Mouse (Mus musculus) liver, embryonic 15.5 days (tissue): ENCODE results near the gene Hmg20b. TPM values are rescaled to one million over a fixed set of nuclear protein-coding genes. Genes with fewer than 3 reads are reported as not detected.
A peak's percentile ranks its signal among the peaks of the same experiment; 100 is the strongest.

Experiments
- ATAC-seq: fragments of 200-750 bp; cut with Nextera tagmentation; 2 replicates; pipeline ENCODE4 v1.8.0; 2017; ENCODE audit warnings: moderate number of reproducible peaks, mild to moderate bottlenecking, moderate library complexity; ENCODE audit not compliant: insufficient read depth
- H3K27ac ChIP-seq: fragments of 300-500 bp; sonication (generic); replicated peaks from 2 replicates; pipeline ENCODE4 v1.5.1; 2015; ENCODE audit warnings: mild to moderate bottlenecking, inconsistent platforms
- H3K27me3 ChIP-seq: fragments of 300-500 bp; sonication (generic); 2 replicates; pipeline ENCODE4 v1.6.1; 2015; ENCODE audit warnings: mild to moderate bottlenecking, inconsistent platforms
- H3K36me3 ChIP-seq: fragments of 300-500 bp; sonication (generic); replicated peaks from 2 replicates; pipeline ENCODE4 v1.6.1; 2015; ENCODE audit warnings: moderate library complexity, mild to moderate bottlenecking, inconsistent platforms
- H3K4me1 ChIP-seq: fragments of 300-500 bp; sonication (generic); replicated peaks from 2 replicates; pipeline ENCODE4 v1.6.1; 2015; ENCODE audit warnings: inconsistent platforms
- H3K4me2 ChIP-seq: fragments of 300-500 bp; sonication (generic); 2 replicates; pipeline ENCODE4 v1.6.1; 2015; ENCODE audit warnings: moderate library complexity, mild to moderate bottlenecking, inconsistent platforms
- H3K4me3 ChIP-seq: fragments of 300-500 bp; sonication (generic); replicated peaks from 2 replicates; pipeline ENCODE4 v1.5.1; 2015; ENCODE audit warnings: mild to moderate bottlenecking, inconsistent platforms
- H3K9ac ChIP-seq: fragments of 300-500 bp; sonication (generic); 2 replicates; pipeline ENCODE4 v1.6.1; 2015; ENCODE audit warnings: moderate library complexity, mild to moderate bottlenecking, inconsistent platforms
- H3K9me3 ChIP-seq: fragments of 300-500 bp; sonication (generic); replicated peaks from 2 replicates; pipeline ENCODE4 v1.6.1; 2016; ENCODE audit warnings: inconsistent platforms
- WGBS: fragments of 180-500 bp; shearing (Covaris S2); methylation state at CpG from one replicate; pipeline ENCODE4 v1.1.7; 2015; ENCODE audit warnings: mixed read lengths; ENCODE audit not compliant: insufficient replicate concordance; 5-methylcytosine and 5-hydroxymethylcytosine counted together
- polyA plus RNA-seq: library from polyadenylated mRNA; unstranded; fragments of >200 nt; fragmentation: Nextera tagmentation; extraction: Ambion mirVana; gene quantifications from 2 replicates; pipeline ENCODE4 v1.2.1, GENCODE M21; 2015

Gene Hmg20b
- polyA plus RNA-seq, 1 experiment from 2014 or later: 22.3 TPM

DNA sequence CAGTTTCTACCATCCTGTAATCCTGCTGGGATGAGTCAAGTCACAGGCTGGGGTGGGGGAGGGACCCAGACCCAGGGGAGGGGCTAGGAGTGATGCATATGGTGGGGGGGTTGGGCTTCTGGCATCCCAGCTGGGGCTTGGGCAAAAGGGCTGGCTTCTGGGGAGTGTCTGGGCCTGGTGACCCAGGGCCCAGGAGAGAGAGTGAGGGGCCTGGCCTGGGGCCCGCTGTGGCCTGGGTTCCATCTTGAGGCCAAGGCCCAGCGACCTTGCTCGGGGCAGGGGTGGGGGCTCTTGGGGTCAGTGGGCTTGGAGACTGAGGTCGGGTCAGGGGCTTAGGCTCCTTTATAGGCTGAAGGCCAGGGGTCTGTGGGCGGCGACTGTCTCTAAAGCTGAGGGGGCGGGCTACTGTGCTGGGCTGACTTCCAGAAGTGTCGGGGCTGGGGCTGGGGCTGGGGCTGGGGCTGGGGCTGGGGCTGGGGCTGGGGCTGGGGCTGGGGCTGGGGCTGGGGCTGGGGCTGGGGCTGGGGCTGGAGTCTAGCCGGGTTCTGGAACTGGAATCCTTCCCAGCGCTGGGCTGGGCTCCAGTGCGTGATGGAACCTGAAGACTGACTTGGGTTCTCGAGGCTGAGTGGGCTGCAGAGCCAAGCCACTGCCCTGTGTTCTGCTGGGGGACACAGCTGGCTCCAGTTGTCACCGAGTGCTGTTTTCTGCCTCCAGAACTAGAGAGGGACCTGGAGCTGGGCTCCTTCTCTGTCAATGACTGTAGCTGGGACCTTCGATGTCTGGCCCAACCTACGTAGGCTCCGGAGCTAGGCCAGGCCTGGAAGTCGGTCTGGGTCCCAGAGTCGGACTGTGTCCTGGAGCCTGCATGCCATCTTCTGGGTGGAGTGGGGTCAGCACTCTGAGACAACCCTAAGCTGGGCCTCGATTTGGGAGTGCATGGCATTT is 14.6 kb downstream of the Hmg20b start:
- no peak overlapping the region for H3K4me2 ChIP-seq
- H3K4me1 ChIP-seq: peaks cover 7% of the 10 kb centered on the region
- ATAC-seq: no peak
- peaks cover 54% of the 10 kb centered on the region for H3K27me3 ChIP-seq
- no peaks in the 10 kb centered on the region for H3K36me3 ChIP-seq
- H3K9ac ChIP-seq: no peak overlapping the region
- no peak overlapping the region for H3K27ac ChIP-seq
- H3K9me3 ChIP-seq: no peaks in the 10 kb centered on the region
- 67% methylated on average over 19 of the region's 19 CpGs for WGBS
- H3K4me3 ChIP-seq: no peak overlapping the region

DNA sequence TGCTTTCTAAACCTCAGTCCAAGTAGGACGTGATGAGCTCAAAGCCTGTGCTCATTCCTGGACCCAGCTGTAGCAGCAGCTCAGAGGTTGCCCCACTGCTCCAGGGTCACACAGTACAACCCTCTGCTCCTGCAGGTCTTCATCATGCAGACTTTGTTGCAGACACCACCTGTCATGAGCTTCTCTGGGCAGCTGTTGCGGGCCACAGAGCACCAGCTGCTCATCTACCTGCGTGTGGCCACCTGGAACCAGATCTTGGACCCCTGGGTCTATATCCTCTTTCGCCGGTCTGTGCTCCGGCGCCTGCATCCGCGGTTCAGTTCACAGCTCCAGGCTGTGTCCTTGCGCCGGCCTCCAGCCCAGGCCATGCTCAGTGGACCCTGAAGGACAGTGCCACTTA is 16.0 kb downstream of the Hmg20b start:
- H3K9me3 ChIP-seq: no peaks in the 10 kb centered on the region
- no peaks in the 10 kb centered on the region for H3K36me3 ChIP-seq
- no peak overlapping the region for H3K9ac ChIP-seq
- no peak for ATAC-seq
- no peak overlapping the region for H3K27ac ChIP-seq
- WGBS: 77% methylated on average over 11 of the region's 11 CpGs
- peaks cover 47% of the 10 kb centered on the region for H3K27me3 ChIP-seq
- no peaks in the 10 kb centered on the region for H3K4me1 ChIP-seq
- H3K4me2 ChIP-seq: no peak overlapping the region
- no peak overlapping the region for H3K4me3 ChIP-seq

DNA sequence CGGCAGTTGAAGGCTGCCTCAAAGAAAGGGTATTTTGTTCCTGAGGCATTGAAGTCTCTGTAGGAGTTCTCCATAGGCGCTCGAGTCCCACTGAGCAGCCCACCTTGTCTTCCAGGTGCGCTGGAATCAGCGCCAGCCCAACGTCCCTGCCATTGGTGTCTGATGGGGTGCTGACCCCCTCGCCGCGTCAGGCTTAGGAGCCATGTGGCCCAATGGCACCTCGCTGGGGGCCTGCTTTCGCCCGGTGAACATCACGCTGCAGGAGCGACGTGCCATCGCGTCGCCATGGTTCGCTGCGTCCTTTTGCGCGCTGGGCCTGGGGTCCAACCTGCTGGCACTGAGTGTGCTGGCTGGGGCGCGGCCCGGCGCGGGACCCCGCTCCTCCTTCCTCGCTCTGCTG is 18.0 kb downstream of the Hmg20b start:
- Histone ChIP-seq H3K27me3 (peaks cover 31% of the 10 kb centered on the region), H3K27ac (no peak overlapping the region), H3K4me2 (peak overlapping the region; percentile 5; the same call in 1 of the 2 replicates), H3K4me3 (no peak overlapping the region), H3K36me3 (peaks cover 3% of the 10 kb centered on the region), H3K9ac (no peak overlapping the region), H3K4me1 (peaks cover 18% of the 10 kb centered on the region), H3K9me3 (no peaks in the 10 kb centered on the region)
- 66% methylated on average over 29 of the region's 29 CpGs for WGBS
- no peak for ATAC-seq

DNA sequence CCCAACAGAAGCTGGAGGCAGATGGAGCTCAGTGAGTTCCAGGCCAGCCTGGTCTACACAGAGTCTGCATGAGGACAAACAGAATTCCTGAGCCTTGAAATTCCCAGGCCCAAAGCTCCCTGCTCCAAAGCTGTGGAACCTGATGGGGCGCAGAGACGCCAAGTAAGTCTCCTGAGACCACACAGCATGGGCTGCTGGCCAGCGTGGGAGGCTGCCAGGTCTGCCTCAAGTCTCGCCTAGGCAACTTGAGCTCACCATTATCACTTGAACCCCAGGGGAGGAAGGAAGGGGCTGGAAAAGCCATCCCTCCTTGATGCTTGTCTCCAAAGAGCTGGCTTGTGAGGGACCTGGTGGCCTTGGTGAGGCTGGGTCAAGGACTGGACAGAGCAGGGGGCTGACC is 20.3 kb downstream of the Hmg20b start:
- Histone ChIP-seq H3K27me3 (peaks cover 20% of the 10 kb centered on the region), H3K4me3 (no peak overlapping the region), H3K4me1 (peaks cover 30% of the 10 kb centered on the region)

DNA sequence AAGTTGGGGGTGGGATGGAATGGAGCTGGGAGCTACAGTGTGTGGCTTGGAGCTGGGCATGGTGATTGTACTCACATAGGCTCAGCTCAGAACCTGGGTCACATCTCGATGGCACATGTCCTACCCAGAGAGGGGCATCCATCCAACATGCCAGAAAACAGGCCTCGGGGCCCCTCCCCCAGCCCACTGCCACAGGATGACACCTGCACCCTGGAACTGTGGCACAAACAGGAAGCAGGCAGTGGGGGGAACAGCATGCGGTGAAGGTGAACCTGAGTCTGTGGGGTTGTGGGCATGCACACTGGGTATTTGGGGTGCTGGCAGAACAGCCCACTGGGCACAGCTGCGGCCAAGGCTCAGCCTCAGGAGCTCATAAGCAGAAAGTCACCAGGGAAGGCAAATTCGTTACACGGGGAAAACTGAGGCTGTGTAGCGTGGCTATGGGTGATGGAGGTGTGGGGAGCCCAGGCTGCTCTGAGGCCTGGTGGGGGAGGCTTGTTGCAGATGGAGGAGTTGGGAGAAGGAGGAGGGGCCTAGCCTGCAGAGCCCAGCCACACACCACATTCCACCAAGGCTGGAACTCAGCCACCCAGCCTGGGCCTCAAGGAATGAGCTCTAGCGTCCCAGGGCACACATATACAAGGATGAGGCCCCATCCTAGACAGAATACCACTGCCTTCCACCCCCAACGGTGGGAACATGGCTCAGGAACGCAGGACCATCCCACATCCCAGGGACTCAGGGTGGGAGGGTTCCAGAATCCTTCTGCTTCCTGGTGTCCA is 20.9 kb downstream of the Hmg20b start:
- Histone ChIP-seq H3K36me3 (peaks cover 32% of the 10 kb centered on the region), H3K4me2 (0 out of 2 replicates have a peak overlapping the region, but pooled peaks have one; percentile 23), H3K4me3 (0 out of 2 replicates have a peak overlapping the region, but pooled peaks have one; percentile 5), H3K27me3 (peaks cover 13% of the 10 kb centered on the region), H3K9ac (no peak overlapping the region), H3K9me3 (no peaks in the 10 kb centered on the region), H3K27ac (0 out of 2 replicates have a peak overlapping the region, but pooled peaks have one; percentile 1), H3K4me1 (peaks cover 30% of the 10 kb centered on the region)
- 55% methylated on average over 10 of the region's 10 CpGs for WGBS
- ATAC-seq: no peak

More for the DNA sequence above, 20.3 kb downstream of the Hmg20b start:
- 68% methylated on average over 4 of the region's 4 CpGs for WGBS
- H3K36me3 ChIP-seq: peaks cover 26% of the 10 kb centered on the region
- H3K27ac ChIP-seq: no peak overlapping the region
- ATAC-seq: no peak
- H3K9me3 ChIP-seq: no peaks in the 10 kb centered on the region
- H3K9ac ChIP-seq: no peak overlapping the region
- H3K4me2 ChIP-seq: no peak overlapping the region

DNA sequence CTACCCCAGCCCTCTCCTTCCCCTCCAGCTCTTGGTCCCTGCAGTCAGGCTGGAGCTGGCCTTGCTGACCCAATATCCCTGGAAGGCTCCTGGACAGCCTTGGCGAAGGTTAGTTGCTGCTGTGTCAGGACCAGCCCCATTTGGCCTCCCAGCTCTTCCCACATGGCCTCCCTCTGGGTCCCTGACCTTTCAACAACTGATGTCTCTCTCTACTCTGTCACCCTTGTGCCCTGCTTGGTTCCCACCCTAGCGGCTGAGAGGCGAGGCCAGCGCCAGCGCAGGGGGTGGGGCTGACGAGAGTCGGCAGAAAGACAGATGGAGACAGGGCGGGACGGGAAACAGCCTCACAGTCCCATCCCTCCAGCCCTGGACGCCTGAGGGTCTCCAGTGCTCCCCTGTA is 21.9 kb downstream of the Hmg20b start, which contains the start of gene Tbxa2r:
Gene Tbxa2r (plus strand): TSS at position 346 of the 400 bp plus-strand sequence.
- Histone ChIP-seq H3K9me3 (no peaks in the 10 kb centered on the region), H3K9ac (no peak within 1 kb of the TSS), H3K4me1 (peaks cover 30% of the 10 kb centered on the region), H3K4me3 (0 out of 2 replicates have a peak within 1 kb of the TSS, but pooled peaks have one; percentile 5), H3K27ac (peak within 1 kb of the TSS; percentile 43), H3K36me3 (peaks cover 42% of the 10 kb centered on the region), H3K4me2 (peak within 1 kb of the TSS; percentile 23), H3K27me3 (peaks cover 12% of the 10 kb centered on the region)
- WGBS: 13% methylated on average over 10 of the region's 10 CpGs
- peak; percentile 11; the same call in 1 of the 2 replicates for ATAC-seq

DNA sequence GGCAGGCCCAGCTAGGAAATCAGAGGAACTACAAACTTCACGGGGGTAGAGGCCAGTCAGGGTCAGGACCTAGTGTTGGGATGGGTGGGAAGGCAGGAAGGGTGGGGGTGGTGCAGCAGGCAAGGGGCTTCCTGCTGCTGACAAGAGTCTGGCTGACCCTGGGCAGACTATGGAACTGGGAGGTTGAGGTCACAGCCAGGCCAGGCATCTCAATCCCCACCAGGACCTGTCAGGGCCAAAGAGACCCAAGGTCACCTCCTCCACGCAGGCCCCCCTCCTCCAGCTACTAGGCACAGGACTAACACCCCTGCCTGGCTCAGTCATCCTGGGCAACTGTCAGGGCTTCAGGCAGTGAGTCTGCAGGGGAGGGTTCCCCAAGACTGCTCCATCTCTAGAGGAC is 22.3 kb downstream of the Hmg20b start:
- WGBS: 31% methylated on average over 2 of the region's 2 CpGs
- ATAC-seq: 0 out of 2 replicates have a peak, but pooled peaks have one; percentile 16
- Histone ChIP-seq H3K4me3 (no peak overlapping the region), H3K27ac (peak overlapping the region; percentile 43), H3K27me3 (peaks cover 9% of the 10 kb centered on the region), H3K9me3 (no peaks in the 10 kb centered on the region), H3K36me3 (peaks cover 46% of the 10 kb centered on the region), H3K9ac (no peak overlapping the region), H3K4me2 (no peak overlapping the region), H3K4me1 (peaks cover 32% of the 10 kb centered on the region)

DNA sequence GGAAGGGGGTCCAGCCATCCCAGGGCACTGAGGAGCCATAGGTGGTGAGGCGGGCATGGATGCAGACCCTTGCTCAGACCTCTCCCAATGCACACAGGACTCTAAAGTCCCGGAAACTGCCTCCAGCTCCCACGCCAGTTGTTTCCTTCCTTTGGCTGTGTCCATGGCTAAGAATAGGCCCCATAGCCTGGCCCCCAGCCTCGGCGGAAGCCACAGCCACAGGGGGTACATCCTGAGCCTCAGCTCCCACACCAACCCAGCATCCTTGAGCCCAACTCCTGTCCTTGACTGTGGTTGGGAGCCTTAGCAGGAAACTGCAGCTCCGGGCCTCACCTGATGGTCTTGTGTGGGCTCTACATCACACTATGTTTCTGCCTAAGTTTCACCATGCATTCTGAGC is 23.4 kb downstream of the Hmg20b start:
- ATAC-seq: no peak
- Histone ChIP-seq H3K9ac (no peak overlapping the region), H3K4me2 (no peak overlapping the region), H3K4me3 (no peak overlapping the region), H3K9me3 (no peaks in the 10 kb centered on the region), H3K4me1 (peaks cover 43% of the 10 kb centered on the region), H3K27ac (no peak overlapping the region), H3K27me3 (no peaks in the 10 kb centered on the region), H3K36me3 (peaks cover 55% of the 10 kb centered on the region)
- WGBS: 46% methylated on average over 6 of the region's 6 CpGs

DNA sequence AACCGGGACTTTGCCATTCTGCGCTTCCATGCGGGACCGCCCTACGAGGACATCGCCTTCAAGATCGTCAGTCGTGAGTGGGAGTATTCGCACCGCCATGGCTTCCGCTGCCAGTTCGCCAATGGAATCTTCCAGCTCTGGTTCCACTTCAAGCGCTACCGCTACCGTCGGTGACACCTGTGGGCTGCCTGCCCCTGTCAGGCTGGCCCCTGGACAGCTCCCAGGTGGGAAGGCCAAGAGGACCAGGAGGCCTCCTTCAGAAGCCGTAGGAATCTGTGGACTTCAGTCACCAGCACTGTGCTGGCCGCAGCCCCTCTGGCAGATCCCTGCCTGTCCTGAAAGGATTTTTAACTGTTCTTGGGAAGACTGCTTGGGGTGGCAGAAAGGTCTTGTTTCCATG is 24.5 kb downstream of the Hmg20b start:
- Histone ChIP-seq H3K9ac (no peak overlapping the region), H3K9me3 (no peaks in the 10 kb centered on the region), H3K27me3 (no peaks in the 10 kb centered on the region), H3K4me3 (no peak overlapping the region), H3K4me2 (no peak overlapping the region), H3K36me3 (peaks cover 55% of the 10 kb centered on the region), H3K4me1 (peaks cover 48% of the 10 kb centered on the region), H3K27ac (no peak overlapping the region)
- 91% methylated on average over 18 of the region's 18 CpGs for WGBS
- no peak for ATAC-seq

DNA sequence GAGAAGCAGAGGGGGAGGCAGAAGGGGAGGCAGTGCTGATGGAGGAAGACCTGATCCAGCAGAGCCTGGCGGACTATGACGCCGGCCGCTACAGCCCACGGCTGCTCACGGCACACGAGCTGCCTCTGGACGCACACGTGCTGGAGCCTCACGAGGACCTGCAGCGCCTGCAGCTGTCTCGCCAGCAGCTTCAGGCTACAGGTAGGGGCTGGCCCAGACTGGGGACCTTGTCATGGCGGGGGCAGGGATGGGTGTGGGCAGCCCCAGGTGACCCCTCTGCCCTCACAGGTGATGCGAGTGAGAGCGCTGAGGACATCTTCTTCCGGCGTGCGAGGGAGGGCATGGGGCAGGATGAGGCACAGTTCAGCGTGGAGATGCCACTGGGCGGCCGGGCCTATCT is 25.1 kb downstream of the Hmg20b start:
- Histone ChIP-seq H3K4me2 (no peak overlapping the region), H3K9ac (no peak overlapping the region), H3K9me3 (no peaks in the 10 kb centered on the region), H3K36me3 (peaks cover 55% of the 10 kb centered on the region), H3K27ac (no peak overlapping the region), H3K27me3 (no peaks in the 10 kb centered on the region), H3K4me3 (no peak overlapping the region), H3K4me1 (peaks cover 48% of the 10 kb centered on the region)
- no peak for ATAC-seq
- WGBS: 92% methylated on average over 21 of the region's 21 CpGs
